Mouse (Mus musculus) liver, adult 2 months (tissue): ENCODE data around the gene 4930579F01Rik.

Source experiments
- CTCF ChIP-seq: fragments of 200-500 bp; IDR thresholded peaks from 2 replicates; pipeline ENCODE4 v1.5.1; 2011; ENCODE audit warnings: low read depth, low read length, control low read depth
- POLR2A ChIP-seq: fragments of 200-500 bp; IDR thresholded peaks from 2 replicates; pipeline ENCODE4 v1.6.1; 2011; ENCODE audit warnings: low read length, control low read depth; ENCODE audit not compliant: insufficient read depth; ENCODE audit errors: extremely low read depth

DNA sequence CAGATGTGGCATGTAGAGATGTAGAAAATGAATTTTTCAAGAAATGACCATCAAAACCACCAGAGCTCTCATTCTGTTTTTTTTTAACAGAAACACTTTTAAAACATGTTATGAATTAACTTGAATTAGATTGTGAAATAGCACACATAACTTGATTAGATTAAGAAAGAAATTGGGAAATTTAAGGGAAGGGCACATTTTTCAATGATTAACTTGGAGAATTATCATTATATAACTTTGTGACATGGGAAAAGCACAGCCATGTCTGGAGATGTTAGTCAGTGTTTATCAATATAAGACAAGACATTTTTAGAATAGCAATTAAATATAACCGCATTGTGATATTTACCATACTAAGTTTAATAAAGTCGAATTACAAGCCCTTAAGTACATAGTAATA, 37.9 kb upstream of the 4930579F01Rik start:
- TF ChIP-seq CTCF (no peak), POLR2A (no peak)
